Mouse (Mus musculus) heart, embryonic 13.5 days (tissue): ENCODE data around the gene Irf2. TPM values are rescaled to one million over a fixed set of nuclear protein-coding genes. Genes with fewer than 3 reads are reported as not detected.

ENCODE experiments used
- ATAC-seq: fragments of 200-750 bp; cut with Nextera tagmentation; 2 replicates; pipeline ENCODE4 v1.8.0; 2017; ENCODE audit warnings: moderate TSS enrichment; ENCODE audit not compliant: insufficient number of reproducible peaks, low FRiP score, low TSS enrichment; ENCODE audit errors: extremely low read depth
- H3K27ac ChIP-seq: fragments of 300-500 bp; sonication (generic); replicated peaks from 2 replicates; pipeline ENCODE4 v1.5.1; 2015; ENCODE audit warnings: moderate library complexity, mild to moderate bottlenecking, inconsistent platforms
- H3K27me3 ChIP-seq: fragments of 300-500 bp; sonication (generic); replicated peaks from 2 replicates; pipeline ENCODE4 v1.6.1; 2015; ENCODE audit warnings: mild to moderate bottlenecking, inconsistent platforms
- H3K36me3 ChIP-seq: fragments of 300-500 bp; sonication (generic); 2 replicates; pipeline ENCODE4 v1.6.1; 2015; ENCODE audit warnings: mild to moderate bottlenecking, inconsistent platforms
- H3K4me1 ChIP-seq: fragments of 300-500 bp; sonication (generic); 2 replicates; pipeline ENCODE4 v1.6.1; 2015; ENCODE audit warnings: inconsistent platforms
- H3K4me2 ChIP-seq: fragments of 300-500 bp; sonication (generic); 2 replicates; pipeline ENCODE4 v1.6.1; 2015; ENCODE audit warnings: inconsistent platforms, mild to moderate bottlenecking, moderate library complexity
- H3K4me3 ChIP-seq: fragments of 300-500 bp; sonication (generic); 2 replicates; pipeline ENCODE4 v1.5.1; 2015; ENCODE audit warnings: moderate library complexity, mild to moderate bottlenecking, inconsistent platforms
- H3K9ac ChIP-seq: fragments of 300-500 bp; sonication (generic); 2 replicates; pipeline ENCODE4 v1.6.1; 2015; ENCODE audit warnings: inconsistent platforms, mild to moderate bottlenecking, moderate library complexity
- H3K9me3 ChIP-seq: fragments of 300-500 bp; sonication (generic); 2 replicates; pipeline ENCODE4 v1.6.1; 2016; ENCODE audit warnings: inconsistent platforms
- WGBS: fragments of 180-500 bp; shearing (Covaris S2); methylation state at CpG from one replicate; pipeline ENCODE4 v1.1.7; 2015; ENCODE audit warnings: mixed read lengths; 5-methylcytosine and 5-hydroxymethylcytosine counted together
- polyA plus RNA-seq: library from polyadenylated mRNA; unstranded; fragments of >200 nt; fragmentation: Nextera tagmentation; extraction: Ambion mirVana; gene quantifications from 2 replicates; pipeline ENCODE4 v1.2.1, GENCODE M21; 2015

Gene Irf2
- polyA plus RNA-seq, 1 experiment from 2014 or later: 10.8 TPM

DNA sequence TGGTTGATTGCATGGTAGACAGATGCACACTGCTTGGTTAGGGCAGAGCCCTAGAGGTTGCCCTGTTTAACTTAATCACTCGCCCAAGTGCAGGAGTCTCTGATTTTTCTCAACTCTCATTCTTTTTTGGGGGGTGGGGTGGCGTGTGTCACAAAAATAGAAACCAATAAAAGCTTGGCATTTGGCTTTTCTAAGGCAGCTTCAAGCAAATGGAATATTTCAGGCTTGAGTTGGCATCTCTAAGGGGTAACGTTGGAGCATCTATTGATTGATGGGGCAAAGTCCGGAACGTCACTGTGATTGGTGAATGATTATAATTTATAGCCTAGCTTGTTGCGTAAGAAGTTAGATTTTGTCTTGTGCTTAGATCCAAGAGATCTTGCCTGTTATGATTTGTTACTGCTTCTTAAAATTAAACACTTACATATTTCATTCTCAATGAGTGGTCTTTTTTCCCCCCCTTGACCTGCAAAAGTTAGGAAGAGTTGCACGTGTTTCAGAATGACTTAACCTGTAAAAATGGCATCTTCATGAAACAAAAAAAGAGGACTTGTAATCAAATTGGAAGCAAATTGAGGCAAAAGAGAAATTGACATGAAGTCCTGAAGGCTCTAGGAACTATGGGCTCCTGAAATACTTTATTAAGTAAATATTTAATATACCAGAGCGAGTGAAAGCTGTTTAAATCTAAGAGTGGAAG lies 2.6 kb downstream of the Irf2 start:
- Histone ChIP-seq H3K27me3 (no peaks in the 10 kb centered on the region), H3K4me2 (peak overlapping the region; percentile 85), H3K9me3 (no peaks in the 10 kb centered on the region), H3K4me1 (peaks cover 45% of the 10 kb centered on the region), H3K36me3 (no peaks in the 10 kb centered on the region), H3K4me3 (peak overlapping the region; percentile 96), H3K27ac (peak overlapping the region; percentile 96), H3K9ac (peak overlapping the region; percentile 99)
- ATAC-seq: no peak
- WGBS: 60% methylated on average over 8 of the region's 8 CpGs

DNA sequence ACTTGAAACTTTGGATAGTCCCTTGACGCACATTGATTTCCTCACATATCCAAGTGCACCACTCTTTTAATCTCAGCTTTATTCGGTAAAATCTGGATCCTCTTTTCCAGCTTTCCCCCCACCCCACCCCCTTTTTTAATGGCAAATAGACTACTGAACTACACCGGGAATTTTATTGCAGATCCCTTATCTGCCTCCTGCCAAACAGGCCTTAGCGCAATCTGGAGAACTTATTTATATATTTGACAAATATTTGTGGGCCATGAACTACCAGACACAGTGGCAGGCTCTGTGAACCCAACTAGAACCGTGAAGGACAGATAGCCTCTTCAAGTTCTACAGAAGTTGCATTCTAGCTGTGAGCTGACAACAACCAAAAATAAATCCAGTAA lies 3.2 kb downstream of the Irf2 start:
- ATAC-seq: no peak
- no peak overlapping the region for H3K27ac ChIP-seq
- H3K4me1 ChIP-seq: peaks cover 40% of the 10 kb centered on the region
- 69% methylated on average over 5 of the region's 5 CpGs for WGBS
- H3K36me3 ChIP-seq: no peaks in the 10 kb centered on the region
- no peak overlapping the region for H3K4me3 ChIP-seq
- no peak overlapping the region for H3K9ac ChIP-seq
- no peaks in the 10 kb centered on the region for H3K9me3 ChIP-seq
- H3K27me3 ChIP-seq: no peaks in the 10 kb centered on the region
- peak overlapping the region; percentile 85 for H3K4me2 ChIP-seq

DNA sequence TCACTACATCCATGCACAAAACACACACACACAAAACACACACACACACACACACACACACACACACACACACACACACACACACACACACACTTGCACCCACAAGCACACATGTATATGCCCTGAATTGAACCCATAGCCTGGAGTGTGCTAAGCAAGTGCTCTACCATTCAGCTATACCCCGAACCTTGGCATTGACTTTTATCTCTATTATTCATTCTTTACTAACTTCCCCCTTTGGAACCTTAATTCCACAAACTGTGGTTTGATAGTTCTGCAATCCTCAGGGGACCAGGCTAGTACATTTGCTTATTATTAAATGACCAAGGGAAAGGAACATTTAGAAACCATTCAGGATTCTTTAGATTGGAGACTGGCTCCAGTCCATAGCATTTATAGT lies 5.9 kb downstream of the Irf2 start:
- Histone ChIP-seq H3K4me3 (no peak overlapping the region), H3K9ac (no peak overlapping the region), H3K4me1 (peaks cover 34% of the 10 kb centered on the region), H3K27ac (no peak overlapping the region), H3K4me2 (no peak overlapping the region), H3K36me3 (no peaks in the 10 kb centered on the region), H3K9me3 (no peaks in the 10 kb centered on the region), H3K27me3 (no peaks in the 10 kb centered on the region)
- no peak for ATAC-seq
- 70% methylated on average over 1 of the region's 1 CpGs for WGBS

DNA sequence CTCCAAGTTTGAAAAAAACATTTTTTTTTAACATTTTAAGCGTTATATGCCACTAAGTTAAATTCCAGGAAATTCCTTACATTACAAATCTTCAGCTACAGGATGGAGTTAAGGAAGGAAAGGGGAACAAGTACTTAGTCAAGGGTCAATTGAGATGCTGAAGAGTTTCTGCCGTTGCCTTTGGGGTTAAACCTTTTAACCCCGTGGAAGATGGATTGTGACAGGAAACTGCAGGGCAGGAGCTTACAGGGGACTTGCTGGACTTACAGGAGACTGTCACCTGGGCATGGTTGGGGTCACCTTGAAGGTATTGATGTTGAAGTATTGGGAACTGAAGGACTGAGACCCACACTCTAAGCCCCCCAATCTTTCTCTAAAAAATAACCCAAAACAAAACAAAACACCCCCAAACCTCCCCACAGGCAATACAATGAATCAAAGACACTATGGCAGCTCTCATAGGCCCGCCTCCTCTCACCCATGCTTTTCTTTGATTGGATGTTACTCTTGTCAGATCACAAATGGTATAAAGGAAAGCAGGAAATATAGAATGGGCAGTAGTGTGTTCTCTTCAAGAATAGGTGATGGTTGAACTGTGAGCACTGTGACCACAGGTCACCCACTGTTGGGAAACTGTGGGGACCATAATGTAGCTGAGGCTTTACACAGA lies 7.9 kb downstream of the Irf2 start:
- H3K27me3 ChIP-seq: no peaks in the 10 kb centered on the region
- H3K9me3 ChIP-seq: no peaks in the 10 kb centered on the region
- 49% methylated on average over 4 of the region's 4 CpGs for WGBS
- H3K27ac ChIP-seq: no peak overlapping the region
- H3K4me1 ChIP-seq: peaks cover 43% of the 10 kb centered on the region
- no peak overlapping the region for H3K9ac ChIP-seq
- H3K4me3 ChIP-seq: no peak overlapping the region
- H3K36me3 ChIP-seq: no peaks in the 10 kb centered on the region
- no peak for ATAC-seq
- no peak overlapping the region for H3K4me2 ChIP-seq

DNA sequence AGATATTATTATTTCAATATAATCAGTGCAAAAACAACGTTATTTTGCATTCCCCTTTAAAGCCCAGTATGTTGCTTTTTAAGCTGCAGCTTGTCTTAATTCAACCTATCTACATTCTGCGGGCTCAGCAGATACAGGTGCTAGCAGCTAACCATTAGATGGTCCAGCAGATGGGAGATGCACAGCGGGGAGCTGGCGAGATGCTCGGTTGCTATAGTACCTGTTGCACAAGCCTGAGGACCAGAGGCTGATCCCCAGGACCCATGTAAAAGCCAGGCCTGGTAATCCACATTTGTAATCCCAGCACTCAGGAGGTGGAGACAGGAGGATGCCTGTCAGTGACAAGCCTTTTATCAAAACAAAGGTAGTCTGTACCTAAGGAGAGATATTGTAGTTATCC lies 10.5 kb downstream of the Irf2 start:
- H3K36me3 ChIP-seq: no peaks in the 10 kb centered on the region
- ATAC-seq: no peak
- peaks cover 53% of the 10 kb centered on the region for H3K4me1 ChIP-seq
- WGBS: 75% methylated on average over 5 of the region's 5 CpGs
- H3K9me3 ChIP-seq: no peaks in the 10 kb centered on the region
- no peak overlapping the region for H3K4me3 ChIP-seq
- H3K4me2 ChIP-seq: no peak overlapping the region
- no peak overlapping the region for H3K9ac ChIP-seq
- H3K27me3 ChIP-seq: no peaks in the 10 kb centered on the region
- no peak overlapping the region for H3K27ac ChIP-seq

DNA sequence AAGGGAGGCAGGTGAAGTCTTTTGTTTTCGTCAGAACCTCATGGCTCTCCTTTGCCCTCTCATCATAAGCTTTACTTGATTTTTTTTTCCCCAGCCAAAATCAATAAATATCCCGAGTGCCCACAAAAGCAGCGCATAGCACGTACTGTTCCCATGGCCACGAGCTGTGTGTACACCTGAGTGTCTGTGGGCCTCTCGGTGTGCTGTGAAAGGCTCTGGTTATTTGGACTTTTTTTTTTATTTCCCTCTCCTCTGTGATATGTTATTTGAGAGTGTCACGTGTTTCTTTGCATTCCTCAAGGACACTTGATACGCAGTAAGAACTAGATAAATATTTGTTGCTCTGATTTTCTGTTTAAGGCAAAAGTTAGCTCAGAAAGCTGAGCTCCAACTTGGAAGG lies 11.0 kb downstream of the Irf2 start:
- WGBS: 77% methylated on average over 8 of the region's 8 CpGs
- Histone ChIP-seq H3K27me3 (no peaks in the 10 kb centered on the region), H3K4me2 (no peak overlapping the region), H3K36me3 (no peaks in the 10 kb centered on the region), H3K4me1 (peaks cover 53% of the 10 kb centered on the region), H3K27ac (no peak overlapping the region), H3K9ac (no peak overlapping the region), H3K9me3 (no peaks in the 10 kb centered on the region), H3K4me3 (no peak overlapping the region)
- no peak for ATAC-seq

DNA sequence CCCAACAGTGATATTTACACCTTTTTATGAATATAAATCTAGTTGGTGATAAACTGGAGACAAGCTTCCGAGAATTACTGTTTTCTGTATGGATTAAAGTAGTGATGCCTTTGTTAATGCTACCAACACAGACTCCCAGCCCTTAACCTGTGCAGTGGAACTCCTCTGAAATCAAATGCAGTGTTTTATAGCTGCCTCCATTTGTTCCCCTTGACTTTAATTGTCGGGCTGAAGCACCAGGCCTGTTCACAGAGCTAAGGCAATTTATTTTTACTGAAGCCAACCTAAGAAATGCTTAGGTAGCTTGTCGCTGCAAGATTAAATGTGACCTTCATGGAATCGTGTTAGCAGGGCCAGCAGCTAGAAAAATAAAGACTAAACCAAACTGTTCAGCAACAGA lies 11.6 kb downstream of the Irf2 start:
- H3K27ac ChIP-seq: no peak overlapping the region
- no peak overlapping the region for H3K4me2 ChIP-seq
- 60% methylated on average over 4 of the region's 4 CpGs for WGBS
- H3K4me3 ChIP-seq: no peak overlapping the region
- no peaks in the 10 kb centered on the region for H3K9me3 ChIP-seq
- H3K27me3 ChIP-seq: no peaks in the 10 kb centered on the region
- no peak for ATAC-seq
- no peak overlapping the region for H3K9ac ChIP-seq
- no peaks in the 10 kb centered on the region for H3K36me3 ChIP-seq
- peaks cover 50% of the 10 kb centered on the region for H3K4me1 ChIP-seq

DNA sequence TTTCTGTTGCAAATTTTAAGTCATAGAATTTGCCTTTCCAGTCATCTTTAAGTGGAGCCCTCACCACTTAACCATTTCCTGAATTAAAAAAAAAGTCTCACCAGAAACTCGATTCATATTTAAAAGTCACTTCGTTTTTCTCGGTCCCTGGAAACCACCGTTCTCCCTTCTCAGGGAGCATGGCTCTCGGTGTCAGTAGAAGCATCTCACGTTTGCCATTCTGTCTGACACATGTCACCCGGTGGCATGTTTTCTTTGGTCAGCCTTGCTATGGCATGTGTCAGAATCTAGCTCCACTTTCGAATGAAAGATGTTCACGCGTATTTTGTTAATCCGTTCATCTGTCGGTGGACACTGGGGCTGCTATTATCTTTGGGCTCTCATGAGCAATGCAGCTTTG lies 13.5 kb downstream of the Irf2 start:
- Histone ChIP-seq H3K27ac (no peak overlapping the region), H3K9me3 (no peaks in the 10 kb centered on the region), H3K27me3 (no peaks in the 10 kb centered on the region), H3K4me2 (no peak overlapping the region), H3K36me3 (peaks cover 2% of the 10 kb centered on the region), H3K9ac (no peak overlapping the region), H3K4me1 (peaks cover 41% of the 10 kb centered on the region), H3K4me3 (no peak overlapping the region)
- WGBS: 73% methylated on average over 12 of the region's 12 CpGs
- no peak for ATAC-seq

DNA sequence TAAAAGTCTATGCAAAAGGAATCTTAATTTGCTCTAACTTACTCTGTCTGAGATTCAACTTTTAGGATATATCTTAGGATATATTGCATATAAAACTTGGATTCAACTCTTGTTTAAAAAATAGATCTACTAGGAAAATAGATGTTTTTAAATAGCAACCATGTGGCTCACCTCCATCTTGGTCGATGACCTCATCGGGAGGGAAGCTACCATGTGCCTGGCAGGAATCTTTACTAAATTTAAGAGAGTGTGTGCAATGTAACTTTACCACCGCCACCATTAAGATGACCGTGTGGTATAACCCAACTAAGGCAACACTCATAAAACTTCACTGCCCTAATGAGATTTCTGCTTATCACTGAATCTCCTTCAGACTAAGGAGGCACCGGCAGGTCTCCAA lies 14.8 kb downstream of the Irf2 start:
- Histone ChIP-seq H3K36me3 (peaks cover 8% of the 10 kb centered on the region), H3K9me3 (no peaks in the 10 kb centered on the region), H3K27me3 (no peaks in the 10 kb centered on the region), H3K27ac (no peak overlapping the region), H3K4me3 (no peak overlapping the region), H3K4me1 (peaks cover 48% of the 10 kb centered on the region), H3K9ac (no peak overlapping the region), H3K4me2 (no peak overlapping the region)
- no peak for ATAC-seq
- 82% methylated on average over 5 of the region's 5 CpGs for WGBS

DNA sequence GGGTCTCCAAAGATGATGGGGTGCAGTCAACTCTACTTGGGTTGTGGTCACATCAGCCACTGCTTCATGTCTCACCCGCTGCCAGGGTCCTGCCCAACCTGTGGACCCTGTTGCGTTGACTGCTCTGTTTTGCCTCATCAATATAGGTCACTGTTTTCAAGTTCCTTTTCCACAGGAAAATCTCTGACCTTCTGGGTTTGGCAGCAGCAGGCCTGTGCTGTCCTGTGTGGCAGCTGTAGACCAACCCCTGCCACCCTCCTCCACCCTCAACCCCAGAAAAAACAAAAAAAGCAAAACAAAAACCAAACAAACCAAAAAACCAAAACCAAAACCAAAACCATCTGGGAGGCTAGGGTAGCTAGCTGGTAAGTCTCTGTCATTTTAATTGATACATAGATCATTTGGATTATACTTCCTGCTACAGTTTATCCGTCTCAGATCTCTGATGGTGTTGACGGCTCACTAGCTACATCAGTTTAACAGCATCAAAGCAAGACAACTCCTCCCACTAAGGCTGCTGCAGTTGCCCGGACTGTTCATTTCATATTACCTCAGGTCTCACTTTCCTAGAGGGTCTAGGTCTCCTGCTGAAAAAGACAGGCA lies 16.3 kb downstream of the Irf2 start:
- H3K4me1 ChIP-seq: peaks cover 45% of the 10 kb centered on the region
- no peaks in the 10 kb centered on the region for H3K9me3 ChIP-seq
- no peak overlapping the region for H3K27ac ChIP-seq
- no peak overlapping the region for H3K4me3 ChIP-seq
- no peaks in the 10 kb centered on the region for H3K27me3 ChIP-seq
- H3K36me3 ChIP-seq: peaks cover 12% of the 10 kb centered on the region
- WGBS: 76% methylated on average over 5 of the region's 5 CpGs
- H3K9ac ChIP-seq: no peak overlapping the region
- no peak for ATAC-seq
- H3K4me2 ChIP-seq: no peak overlapping the region

DNA sequence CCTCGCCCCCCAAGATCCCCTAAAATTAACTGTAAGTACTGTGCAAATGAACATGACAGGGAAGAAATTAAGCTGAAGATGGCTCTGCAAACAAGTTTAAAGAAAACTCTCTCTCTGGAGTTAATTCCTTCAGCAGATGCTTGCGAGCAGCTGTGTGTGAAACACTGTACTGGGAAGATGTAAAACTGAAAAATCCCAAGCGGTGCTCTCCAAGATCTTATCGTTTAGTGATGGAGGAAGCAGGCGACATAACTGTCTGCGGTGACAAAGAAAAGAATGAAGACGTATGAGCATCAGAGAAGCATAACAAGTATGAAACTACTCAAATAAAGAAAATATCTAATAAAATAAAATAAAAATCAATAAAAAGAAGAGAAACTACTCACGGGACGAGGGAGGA lies 18.1 kb downstream of the Irf2 start:
- peaks cover 27% of the 10 kb centered on the region for H3K4me1 ChIP-seq
- H3K9ac ChIP-seq: no peak overlapping the region
- H3K9me3 ChIP-seq: no peaks in the 10 kb centered on the region
- H3K4me3 ChIP-seq: no peak overlapping the region
- 89% methylated on average over 9 of the region's 9 CpGs for whole genome bisulfite sequencing
- ATAC-seq: no peak
- no peak overlapping the region for H3K27ac ChIP-seq
- H3K27me3 ChIP-seq: no peaks in the 10 kb centered on the region
- H3K4me2 ChIP-seq: no peak overlapping the region
- peaks cover 12% of the 10 kb centered on the region for H3K36me3 ChIP-seq

DNA sequence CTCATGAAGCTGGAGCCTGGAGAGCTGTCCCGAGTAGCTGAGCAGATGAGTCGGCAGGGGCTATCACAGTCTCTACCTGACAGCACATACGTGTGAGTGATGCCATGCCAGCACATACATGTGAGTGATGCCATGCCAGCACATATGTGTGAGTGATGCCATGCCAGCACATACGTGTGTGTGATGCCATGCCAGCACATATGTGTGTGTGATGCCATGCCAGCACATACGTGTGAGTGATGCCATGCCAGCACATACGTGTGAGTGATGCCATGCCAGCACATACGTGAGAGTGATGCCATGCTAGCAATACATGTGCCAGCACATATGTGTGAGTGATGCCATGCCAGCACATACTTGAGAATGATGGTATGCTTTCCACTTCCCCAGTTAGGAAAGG lies 18.6 kb downstream of the Irf2 start:
- H3K9me3 ChIP-seq: no peaks in the 10 kb centered on the region
- peaks cover 12% of the 10 kb centered on the region for H3K36me3 ChIP-seq
- H3K27ac ChIP-seq: no peak overlapping the region
- no peak for ATAC-seq
- no peak overlapping the region for H3K4me3 ChIP-seq
- peaks cover 22% of the 10 kb centered on the region for H3K4me1 ChIP-seq
- H3K27me3 ChIP-seq: no peaks in the 10 kb centered on the region
- WGBS: 86% methylated on average over 7 of the region's 7 CpGs
- H3K9ac ChIP-seq: no peak overlapping the region
- no peak overlapping the region for H3K4me2 ChIP-seq
